Mouse (Mus musculus) bone marrow macrophage, adult 2 months (primary cell): ENCODE data around the gene Phactr1.

Source experiments
- CTCF ChIP-seq: IDR thresholded peaks from 2 replicates; pipeline ENCODE4 v1.5.1; 2012; ENCODE audit warnings: low read depth, mild to moderate bottlenecking, low read length, moderate library complexity
- POLR2A ChIP-seq: IDR thresholded peaks from 2 replicates; pipeline ENCODE4 v1.6.1; 2012; ENCODE audit warnings: mild to moderate bottlenecking, low read depth, low read length, borderline replicate concordance

GRCm38 (mm10) chr13:42915851-42916193 is 235.4 kb downstream of the Phactr1 start:
- TF ChIP-seq POLR2A: no peak
- no peak for TF ChIP-seq CTCF
